Mouse (Mus musculus) ES-E14 (cell line): ENCODE measurements at regions not wholly inside any gene's neighbourhood (a gene's known extent, or its start where the extent isn't known, plus 50 kb on each side); places are given as distances from the start of the nearest gene placed in this dataset.
A peak's percentile ranks its signal among the peaks of the same experiment; 100 is the strongest.

ENCODE experiments used
- DNase-seq: peaks from one replicate; pipeline ENCODE4 v3.0.0-alpha.2; 2013; ENCODE audit warnings: low read depth, low spot score
- H3K27ac ChIP-seq: 2 replicates; pipeline ENCODE4 v1.5.1; 2012; ENCODE audit warnings: low read depth, mild to moderate bottlenecking, low read length, moderate library complexity, mixed read lengths; ENCODE audit not compliant: poor library complexity, insufficient read depth, severe bottlenecking
- H3K36me3 ChIP-seq: 2 replicates; pipeline ENCODE4 v1.6.1; 2012; ENCODE audit warnings: mild to moderate bottlenecking, low read length, moderate library complexity, mixed read lengths; ENCODE audit not compliant: control insufficient read depth, poor library complexity, insufficient read depth, severe bottlenecking
- H3K4me1 ChIP-seq, 2 experiments: fragments of 150-350 bp in 1 of 2; sonication (generic) in 1 of 2; 2 replicates each; pipeline ENCODE4 v1.6.1; 2012; ENCODE audit warnings: low read length in 2 of 2, mild to moderate bottlenecking in 1 of 2, mixed read lengths in 1 of 2; ENCODE audit not compliant: control insufficient read depth in 2 of 2, insufficient read depth in 2 of 2, poor library complexity in 1 of 2
- H3K4me3 ChIP-seq, 2 experiments: fragments of 150-350 bp in 1 of 2; sonication (generic) in 1 of 2; 2 replicates each; pipeline ENCODE4 v1.5.1; 2012; ENCODE audit warnings: low read length in 2 of 2, low read depth in 1 of 2, mild to moderate bottlenecking in 1 of 2, mixed read lengths in 1 of 2; ENCODE audit not compliant: insufficient read depth in 1 of 2, poor library complexity in 1 of 2, severe bottlenecking in 1 of 2
- H3K9ac ChIP-seq: 2 replicates; pipeline ENCODE4 v1.6.1; 2012; ENCODE audit warnings: low read depth, mild to moderate bottlenecking, low read length, mixed read lengths; ENCODE audit not compliant: poor library complexity, insufficient read depth, severe bottlenecking
- H3K9me3 ChIP-seq: fragments of 150-350 bp; sonication (generic); 2 replicates; pipeline ENCODE4 v1.6.1; 2012; ENCODE audit warnings: low read depth, mild to moderate bottlenecking, low read length; ENCODE audit not compliant: control insufficient read depth, insufficient read depth
- MAFK ChIP-seq: IDR thresholded peaks from 2 replicates; pipeline ENCODE4 v1.6.1; 2014; ENCODE audit warnings: mild to moderate bottlenecking, low read depth, low read length, inconsistent platforms; ENCODE audit not compliant: insufficient read depth
- ZC3H11A ChIP-seq: IDR thresholded peaks from 2 replicates; pipeline ENCODE4 v1.6.1; 2012; ENCODE audit warnings: low read depth, mild to moderate bottlenecking, inconsistent platforms, low read length, borderline replicate concordance
- in situ Hi-C, 2 experiments: fragments of 600-800 bp; cut with MboI; formaldehyde crosslinking; loops; one replicate each; pipeline ENCODE4 v1.15.1; 2025; ENCODE audit warnings: low sequenced_read_pairs in 2 of 2, inconsistent platforms in 1 of 2; ENCODE audit not compliant: unreplicated experiment in 2 of 2

- TF ChIP-seq MAFK (no peak), ZC3H11A (peak; percentile 71; the same call in 1 of the 2 replicates)
- in situ Hi-C loops, result no loop called here
- no peak overlapping the region for H3K27ac ChIP-seq
- no peak overlapping the region for H3K9ac ChIP-seq
- no peaks in the 10 kb centered on the region for H3K9me3 ChIP-seq
- peak; percentile 20 for DNase-seq
- no peaks in the 10 kb centered on the region for H3K36me3 ChIP-seq
- H3K4me1 ChIP-seq, result no peaks in the 10 kb centered on the region
- no peak overlapping the region for H3K4me3 ChIP-seq
Measured at GRCm38 (mm10) chr19:13980988-13981630, 67.8 kb downstream of the Olfr1505 start.

- no peak overlapping the region for H3K27ac ChIP-seq
- no peaks in the 10 kb centered on the region for H3K9me3 ChIP-seq
- no peak for TF ChIP-seq MAFK
- H3K4me1 ChIP-seq, result no peaks in the 10 kb centered on the region
- in situ Hi-C loops, result no loop called here
- H3K4me3 ChIP-seq, result no peak overlapping the region
- no peak overlapping the region for H3K9ac ChIP-seq
- H3K36me3 ChIP-seq, result no peaks in the 10 kb centered on the region
- DNase-seq, result no peak
Measured at GRCm38 (mm10) chr19:13982823-13983222, 69.5 kb downstream of the Olfr1505 start.
